Mouse (Mus musculus) heart, embryonic 13.5 days (tissue): ENCODE results near the gene Pard3. TPM values are rescaled to one million over a fixed set of nuclear protein-coding genes. Genes with fewer than 3 reads are reported as not detected.

Source experiments
- ATAC-seq: fragments of 200-750 bp; cut with Nextera tagmentation; 2 replicates; pipeline ENCODE4 v1.8.0; 2017; ENCODE audit warnings: moderate TSS enrichment; ENCODE audit not compliant: insufficient number of reproducible peaks, low FRiP score, low TSS enrichment; ENCODE audit errors: extremely low read depth
- H3K27ac ChIP-seq: fragments of 300-500 bp; sonication (generic); replicated peaks from 2 replicates; pipeline ENCODE4 v1.5.1; 2015; ENCODE audit warnings: moderate library complexity, mild to moderate bottlenecking, inconsistent platforms
- H3K27me3 ChIP-seq: fragments of 300-500 bp; sonication (generic); replicated peaks from 2 replicates; pipeline ENCODE4 v1.6.1; 2015; ENCODE audit warnings: mild to moderate bottlenecking, inconsistent platforms
- H3K36me3 ChIP-seq: fragments of 300-500 bp; sonication (generic); 2 replicates; pipeline ENCODE4 v1.6.1; 2015; ENCODE audit warnings: mild to moderate bottlenecking, inconsistent platforms
- H3K4me1 ChIP-seq: fragments of 300-500 bp; sonication (generic); 2 replicates; pipeline ENCODE4 v1.6.1; 2015; ENCODE audit warnings: inconsistent platforms
- H3K4me2 ChIP-seq: fragments of 300-500 bp; sonication (generic); 2 replicates; pipeline ENCODE4 v1.6.1; 2015; ENCODE audit warnings: inconsistent platforms, mild to moderate bottlenecking, moderate library complexity
- H3K4me3 ChIP-seq: fragments of 300-500 bp; sonication (generic); 2 replicates; pipeline ENCODE4 v1.5.1; 2015; ENCODE audit warnings: moderate library complexity, mild to moderate bottlenecking, inconsistent platforms
- H3K9ac ChIP-seq: fragments of 300-500 bp; sonication (generic); 2 replicates; pipeline ENCODE4 v1.6.1; 2015; ENCODE audit warnings: inconsistent platforms, mild to moderate bottlenecking, moderate library complexity
- H3K9me3 ChIP-seq: fragments of 300-500 bp; sonication (generic); 2 replicates; pipeline ENCODE4 v1.6.1; 2016; ENCODE audit warnings: inconsistent platforms
- WGBS: fragments of 180-500 bp; shearing (Covaris S2); methylation state at CpG from one replicate; pipeline ENCODE4 v1.1.7; 2015; ENCODE audit warnings: mixed read lengths; 5-methylcytosine and 5-hydroxymethylcytosine counted together
- polyA plus RNA-seq: library from polyadenylated mRNA; unstranded; fragments of >200 nt; fragmentation: Nextera tagmentation; extraction: Ambion mirVana; gene quantifications from 2 replicates; pipeline ENCODE4 v1.2.1, GENCODE M21; 2015

The Pard3 gene
- polyA plus RNA-seq, 1 experiment from 2014 or later = 15.0 TPM

DNA sequence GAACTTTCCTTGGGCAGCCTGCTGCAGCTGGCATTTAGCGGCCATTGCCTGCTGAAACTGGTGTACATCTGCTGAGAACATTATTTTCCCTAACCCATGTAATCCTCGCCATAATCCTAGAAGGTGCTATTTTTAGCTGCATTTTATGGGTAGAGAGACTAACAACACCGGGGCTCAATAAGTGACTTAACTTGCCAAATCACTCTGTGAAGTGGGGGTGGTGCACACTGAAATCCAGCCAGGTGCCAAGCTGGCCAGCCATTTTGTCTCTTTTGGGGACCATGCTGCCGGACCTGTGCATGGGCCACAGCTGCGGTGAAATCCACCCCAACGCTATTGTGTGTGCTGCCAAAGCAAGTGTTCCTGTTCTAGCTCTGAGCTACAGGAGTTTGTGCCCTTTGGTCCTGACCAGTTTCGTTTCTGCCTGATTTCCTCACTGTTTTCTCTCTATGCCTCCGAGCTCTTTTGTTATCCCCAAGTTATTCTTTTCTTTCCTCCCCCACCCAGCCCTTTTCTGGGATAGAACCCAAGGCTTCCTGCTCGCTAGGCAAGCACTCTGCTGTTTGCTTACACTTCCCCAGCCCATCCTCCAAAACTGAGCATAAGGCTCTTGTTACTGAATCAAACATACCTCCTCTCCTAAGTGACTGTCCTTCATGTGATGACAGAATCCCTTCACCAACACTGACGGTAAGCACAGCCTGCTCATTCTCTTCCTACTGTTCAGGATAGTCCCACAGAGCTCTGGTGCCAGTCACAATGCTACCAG is 375.9 kb downstream of the Pard3 start:
- no peaks in the 10 kb centered on the region for H3K27me3 ChIP-seq
- WGBS = 42% methylated on average over 10 of the region's 10 CpGs
- H3K4me2 ChIP-seq = peak overlapping the region; percentile 52
- H3K9me3 ChIP-seq = no peaks in the 10 kb centered on the region
- peak; percentile 44; the same call in 1 of the 2 replicates for ATAC-seq
- peaks cover 44% of the 10 kb centered on the region for H3K4me1 ChIP-seq
- H3K36me3 ChIP-seq = peaks cover 14% of the 10 kb centered on the region
- H3K4me3 ChIP-seq = peak overlapping the region; percentile 25
- peak overlapping the region; percentile 78 for H3K27ac ChIP-seq
- peak overlapping the region; percentile 17; the same call in 1 of the 2 replicates for H3K9ac ChIP-seq

DNA sequence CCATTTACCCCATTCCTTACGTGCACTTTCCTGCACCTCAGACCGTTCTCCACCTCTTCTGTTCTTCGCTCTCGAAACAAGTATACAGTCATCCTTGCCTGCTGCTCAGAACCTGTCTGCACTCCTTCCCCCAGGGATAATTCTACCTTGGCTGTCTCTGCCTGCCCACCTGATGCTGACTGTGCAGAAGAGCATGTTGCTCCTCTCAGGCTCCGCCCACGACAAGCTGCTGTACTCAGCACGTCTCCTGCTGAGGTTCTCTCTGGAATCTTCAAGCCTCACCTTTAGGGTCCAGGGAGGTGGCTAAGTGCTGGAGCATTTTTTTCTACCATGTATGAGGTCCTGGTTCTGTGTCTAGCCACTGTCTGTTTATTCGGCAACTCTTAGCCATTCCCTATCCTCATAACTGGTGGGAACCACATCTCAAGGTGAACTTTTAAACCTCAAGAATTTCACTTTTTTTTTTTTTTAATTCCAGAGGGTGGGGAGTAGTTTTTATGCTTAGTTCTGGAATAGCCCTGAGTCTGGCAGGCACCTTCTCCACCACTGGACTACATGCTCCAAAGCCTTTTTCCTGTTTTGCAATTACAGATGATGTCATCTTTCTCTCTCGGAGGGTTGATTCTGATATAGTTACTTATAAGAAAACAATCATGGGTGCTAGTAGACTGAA is 376.6 kb downstream of the Pard3 start:
- ATAC-seq = no peak
- Histone ChIP-seq H3K36me3 (peaks cover 21% of the 10 kb centered on the region), H3K9ac (peak overlapping the region; percentile 34), H3K4me1 (peaks cover 44% of the 10 kb centered on the region), H3K4me2 (peak overlapping the region; percentile 52), H3K4me3 (peak overlapping the region; percentile 25), H3K9me3 (no peaks in the 10 kb centered on the region), H3K27me3 (no peaks in the 10 kb centered on the region), H3K27ac (peak overlapping the region; percentile 78)
- WGBS = 53% methylated on average over 9 of the region's 9 CpGs

DNA sequence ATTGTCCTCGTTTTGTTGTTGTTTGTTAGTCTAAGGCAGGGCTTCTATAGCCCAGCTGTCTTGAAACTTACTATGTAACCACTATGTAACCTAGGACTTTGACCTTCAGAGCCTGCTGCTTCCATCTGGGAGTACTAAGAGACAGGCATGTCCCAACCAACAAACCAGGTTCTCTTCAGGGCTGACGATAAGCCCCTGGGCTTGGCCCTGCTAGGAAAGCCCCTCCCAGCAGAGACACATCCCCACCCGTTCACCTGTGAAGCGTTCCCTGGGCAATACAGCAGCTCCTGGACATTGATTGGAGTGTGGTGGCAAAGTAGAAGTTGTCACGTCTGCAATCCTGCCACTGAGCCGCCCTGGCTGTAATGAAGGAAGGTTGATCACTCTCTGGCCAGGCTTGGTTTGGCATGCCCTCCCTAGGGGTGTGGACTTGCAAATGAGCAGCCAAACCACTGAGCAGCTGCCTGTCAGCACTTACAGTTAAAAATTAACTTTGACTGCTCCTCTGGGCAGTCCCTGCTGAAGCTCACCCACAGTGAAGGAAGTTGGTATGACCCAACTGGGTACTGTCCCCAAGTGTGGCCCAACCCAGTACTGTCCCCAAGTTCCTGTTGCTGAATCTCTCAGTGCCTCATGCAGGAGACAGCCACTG is 377.3 kb downstream of the Pard3 start:
- ATAC-seq = no peak; the same call in 1 of the 2 replicates
- peak overlapping the region; percentile 18; the same call in 1 of the 2 replicates for H3K4me3 ChIP-seq
- H3K36me3 ChIP-seq = peaks cover 22% of the 10 kb centered on the region
- H3K4me1 ChIP-seq = peaks cover 44% of the 10 kb centered on the region
- peak overlapping the region; percentile 34 for H3K9ac ChIP-seq
- no peaks in the 10 kb centered on the region for H3K9me3 ChIP-seq
- 56% methylated on average over 6 of the region's 6 CpGs for WGBS
- peak overlapping the region; percentile 52 for H3K4me2 ChIP-seq
- H3K27ac ChIP-seq = peak overlapping the region; percentile 71
- H3K27me3 ChIP-seq = no peaks in the 10 kb centered on the region

DNA sequence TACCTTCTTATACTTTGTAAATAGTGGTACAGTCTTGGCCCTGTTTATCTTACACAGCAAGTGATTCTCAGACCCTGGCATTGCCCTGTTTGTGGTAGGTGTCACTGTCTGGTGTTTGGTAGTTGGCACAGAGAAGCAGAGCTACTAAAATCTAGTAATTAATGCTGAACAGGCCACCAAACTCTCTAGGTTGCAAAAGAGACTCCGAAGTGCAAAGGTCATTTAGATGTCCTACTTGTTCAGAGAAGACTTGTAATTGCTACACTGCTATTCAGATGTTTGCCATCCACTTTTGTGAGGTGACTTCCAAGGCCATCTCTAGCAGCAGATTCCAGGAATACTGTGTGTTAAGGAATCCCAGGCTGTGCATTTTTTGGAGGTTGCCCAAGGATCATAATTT is 383.7 kb downstream of the Pard3 start:
- H3K4me2 ChIP-seq = no peak overlapping the region
- H3K9me3 ChIP-seq = no peaks in the 10 kb centered on the region
- H3K9ac ChIP-seq = no peak overlapping the region
- no peaks in the 10 kb centered on the region for H3K27me3 ChIP-seq
- no peak overlapping the region for H3K27ac ChIP-seq
- WGBS = 84% methylated on average over 1 of the region's 1 CpGs
- H3K36me3 ChIP-seq = peaks cover 31% of the 10 kb centered on the region
- H3K4me3 ChIP-seq = no peak overlapping the region
- no peaks in the 10 kb centered on the region for H3K4me1 ChIP-seq
- ATAC-seq = no peak

DNA sequence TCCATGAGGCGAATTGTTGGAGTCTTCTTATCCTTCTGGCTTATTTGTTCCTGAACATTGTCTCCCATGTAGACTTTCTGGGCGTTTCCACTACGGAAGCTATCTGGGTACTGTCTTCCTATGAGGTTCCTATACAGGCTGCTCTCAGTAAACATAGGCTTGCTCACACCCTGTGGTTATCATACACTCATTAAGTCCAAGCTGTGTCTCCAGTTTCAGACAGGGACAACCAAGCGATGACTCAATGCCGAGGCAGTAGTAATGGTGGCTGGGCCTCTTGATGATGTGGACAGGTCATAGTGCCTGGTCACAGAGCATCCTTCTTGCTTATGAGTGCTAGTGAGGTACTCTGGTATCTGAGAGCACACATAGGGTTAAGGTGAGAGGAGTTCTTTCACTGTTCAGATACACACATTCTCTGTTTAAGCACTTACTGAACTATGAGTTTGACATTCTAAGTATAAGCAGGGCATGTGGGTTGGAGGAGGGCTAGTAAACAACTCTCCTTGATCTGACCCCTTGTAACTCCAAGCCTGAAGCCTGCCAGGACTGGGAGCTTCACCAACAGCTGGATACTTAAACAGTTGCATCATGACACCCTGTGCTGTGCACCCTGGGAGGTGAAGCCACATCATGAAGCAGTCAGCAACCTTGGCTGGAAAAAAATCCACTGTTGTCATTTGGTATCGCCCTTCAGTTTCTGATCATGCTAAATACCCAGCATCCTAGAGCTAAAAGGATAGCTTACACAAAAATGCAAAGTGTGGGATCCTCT is 385.6 kb downstream of the Pard3 start:
- H3K4me1 ChIP-seq = no peaks in the 10 kb centered on the region
- H3K27ac ChIP-seq = no peak overlapping the region
- H3K9me3 ChIP-seq = no peaks in the 10 kb centered on the region
- no peak overlapping the region for H3K4me3 ChIP-seq
- 86% methylated on average over 6 of the region's 6 CpGs for WGBS
- no peaks in the 10 kb centered on the region for H3K27me3 ChIP-seq
- no peak overlapping the region for H3K9ac ChIP-seq
- no peak for ATAC-seq
- H3K4me2 ChIP-seq = no peak overlapping the region
- peaks cover 34% of the 10 kb centered on the region for H3K36me3 ChIP-seq

DNA sequence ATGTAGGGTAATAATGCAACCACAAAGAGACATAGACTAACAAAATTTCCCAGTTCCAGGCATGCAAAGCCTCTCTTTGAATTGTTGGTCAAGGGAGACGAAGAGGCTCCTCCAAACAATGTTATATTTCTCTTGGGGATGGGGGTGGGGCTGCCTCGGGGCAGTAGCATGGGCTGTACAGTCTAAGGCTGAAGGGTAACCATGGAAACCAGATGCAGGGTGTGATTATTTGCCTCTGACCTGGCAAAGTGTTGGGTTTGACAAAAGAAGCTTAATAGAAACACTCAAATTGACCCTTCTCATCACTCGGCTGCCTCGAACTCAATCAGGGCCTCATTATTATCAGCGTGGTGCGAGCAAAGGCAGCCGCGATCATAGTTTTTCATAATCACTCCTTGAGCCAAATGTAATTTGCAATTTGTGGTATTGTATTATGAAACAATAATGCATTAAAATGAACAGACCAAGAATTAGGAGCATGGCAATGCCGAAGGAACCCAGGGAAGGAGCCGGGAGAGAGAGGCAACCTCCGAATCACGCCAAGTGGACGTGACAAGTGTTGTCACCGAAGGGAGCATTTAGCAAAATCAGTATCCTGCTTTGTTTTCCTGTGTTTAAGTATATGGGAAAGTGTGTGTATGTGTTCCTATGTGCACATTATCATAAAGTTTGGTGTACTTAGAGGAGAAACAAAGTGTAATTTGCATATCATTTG is 387.4 kb downstream of the Pard3 start:
- Histone ChIP-seq H3K36me3 (peaks cover 29% of the 10 kb centered on the region), H3K9ac (no peak overlapping the region), H3K4me2 (no peak overlapping the region), H3K4me3 (no peak overlapping the region), H3K4me1 (no peaks in the 10 kb centered on the region), H3K27me3 (no peaks in the 10 kb centered on the region), H3K9me3 (no peaks in the 10 kb centered on the region), H3K27ac (no peak overlapping the region)
- WGBS = 84% methylated on average over 14 of the region's 14 CpGs
- ATAC-seq = no peak

DNA sequence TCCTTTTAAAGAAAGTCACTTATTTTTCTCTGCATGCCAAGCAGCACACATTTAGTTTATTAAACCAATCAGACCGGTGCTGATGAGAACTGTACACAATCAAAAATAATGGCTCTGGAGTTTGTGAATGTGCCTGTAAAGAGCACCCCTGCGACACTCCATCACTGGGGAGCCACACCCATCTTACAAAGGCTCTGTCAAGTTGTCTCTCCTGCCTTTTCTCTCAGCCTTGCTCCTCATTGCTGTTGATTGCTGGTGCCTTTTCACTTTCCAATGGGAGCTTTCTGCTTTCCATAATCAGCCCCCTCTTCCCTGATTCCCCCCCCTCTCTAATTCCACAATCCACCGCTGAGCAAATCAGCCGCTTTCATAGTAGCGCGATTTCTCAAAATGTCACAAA is 388.7 kb downstream of the Pard3 start:
- H3K4me3 ChIP-seq = no peak overlapping the region
- no peaks in the 10 kb centered on the region for H3K4me1 ChIP-seq
- no peak for ATAC-seq
- 89% methylated on average over 6 of the region's 6 CpGs for WGBS
- no peak overlapping the region for H3K4me2 ChIP-seq
- no peak overlapping the region for H3K27ac ChIP-seq
- H3K9ac ChIP-seq = no peak overlapping the region
- peaks cover 24% of the 10 kb centered on the region for H3K36me3 ChIP-seq
- H3K27me3 ChIP-seq = no peaks in the 10 kb centered on the region
- H3K9me3 ChIP-seq = no peaks in the 10 kb centered on the region

DNA sequence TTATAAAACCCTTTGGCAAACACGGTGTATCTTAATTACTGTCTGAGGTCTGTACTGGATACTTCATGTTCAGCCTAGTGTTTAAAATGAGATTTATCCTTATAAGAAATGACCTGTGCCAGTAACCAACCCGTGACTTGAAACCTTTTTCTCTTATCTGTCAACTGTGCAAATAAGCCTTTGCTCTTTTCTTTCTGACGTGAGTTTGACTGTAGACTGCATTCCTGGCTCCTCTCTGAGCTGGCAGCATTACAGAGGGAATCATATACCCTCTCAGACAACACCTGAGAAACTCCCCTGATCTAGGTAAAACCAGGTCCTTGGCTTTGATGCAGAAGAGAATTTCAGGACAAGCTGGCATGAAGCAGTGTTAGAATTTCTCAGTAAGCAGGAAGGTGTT is 394.2 kb downstream of the Pard3 start:
- Histone ChIP-seq H3K27me3 (no peaks in the 10 kb centered on the region), H3K4me2 (no peak overlapping the region), H3K36me3 (peaks cover 26% of the 10 kb centered on the region), H3K4me3 (no peak overlapping the region), H3K4me1 (peaks cover 3% of the 10 kb centered on the region; the same call in 1 of the 2 replicates), H3K9me3 (no peaks in the 10 kb centered on the region), H3K27ac (no peak overlapping the region), H3K9ac (no peak overlapping the region)
- ATAC-seq = no peak
- 55% methylated on average over 3 of the region's 3 CpGs for WGBS

DNA sequence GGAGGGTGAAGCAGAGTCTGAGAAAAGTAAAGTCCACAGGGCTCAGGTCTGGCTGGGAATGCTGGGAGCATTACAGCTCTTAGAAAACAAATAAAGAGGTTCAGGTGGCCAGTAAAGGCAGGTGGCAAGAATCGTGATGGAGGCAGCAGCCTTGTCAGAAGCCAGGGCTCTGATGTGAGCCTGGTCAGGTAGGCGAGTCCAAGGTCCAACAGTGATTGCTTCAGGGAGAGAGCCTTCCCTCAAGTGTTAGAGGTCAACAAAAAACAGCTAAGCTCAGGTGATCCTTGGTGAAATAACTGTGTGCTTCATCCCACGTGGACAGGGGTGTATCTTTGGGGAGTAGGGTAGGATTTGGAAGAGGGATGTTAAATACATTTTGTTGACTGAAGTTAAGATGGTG is 397.5 kb downstream of the Pard3 start:
- H3K27ac ChIP-seq = no peak overlapping the region
- no peak overlapping the region for H3K4me2 ChIP-seq
- H3K27me3 ChIP-seq = no peaks in the 10 kb centered on the region
- WGBS = 84% methylated on average over 3 of the region's 3 CpGs
- no peaks in the 10 kb centered on the region for H3K9me3 ChIP-seq
- H3K36me3 ChIP-seq = peaks cover 21% of the 10 kb centered on the region
- peaks cover 3% of the 10 kb centered on the region; the same call in 1 of the 2 replicates for H3K4me1 ChIP-seq
- no peak for ATAC-seq
- no peak overlapping the region for H3K9ac ChIP-seq
- no peak overlapping the region for H3K4me3 ChIP-seq

DNA sequence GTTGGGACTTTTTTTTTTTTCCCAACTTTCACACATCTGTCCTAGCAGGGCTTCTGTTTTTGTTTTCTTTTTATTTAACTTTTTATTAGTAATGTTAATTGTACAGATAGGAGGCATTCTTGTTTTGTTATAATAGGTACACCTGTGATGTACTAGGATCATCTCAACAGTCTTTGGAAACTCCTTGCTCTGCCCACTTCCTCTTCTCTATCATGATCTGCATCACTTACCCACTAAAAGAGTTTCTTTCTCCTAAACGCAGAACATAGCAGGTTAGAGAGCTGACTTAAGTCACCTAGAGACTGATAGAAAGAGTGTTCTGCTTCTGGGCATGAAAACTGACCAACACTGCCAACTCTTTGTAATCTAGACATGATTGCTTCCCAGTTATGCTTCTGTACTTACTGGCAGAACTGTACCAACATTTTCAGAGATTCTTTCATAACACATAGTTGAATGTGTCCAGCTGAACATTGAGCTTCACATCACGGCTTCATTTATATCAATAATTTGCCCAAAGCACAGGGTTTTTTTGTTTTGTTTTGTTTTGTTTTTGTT is 398.8 kb downstream of the Pard3 start:
- no peak overlapping the region for H3K9ac ChIP-seq
- no peak overlapping the region for H3K27ac ChIP-seq
- no peaks in the 10 kb centered on the region for H3K27me3 ChIP-seq
- H3K36me3 ChIP-seq = peaks cover 21% of the 10 kb centered on the region
- peaks cover 3% of the 10 kb centered on the region; the same call in 1 of the 2 replicates for H3K4me1 ChIP-seq
- H3K9me3 ChIP-seq = no peaks in the 10 kb centered on the region
- H3K4me3 ChIP-seq = no peak overlapping the region
- WGBS = 75% methylated on average over 2 of the region's 2 CpGs
- no peak overlapping the region for H3K4me2 ChIP-seq
- ATAC-seq = no peak
